In the genomic region with DNA sequence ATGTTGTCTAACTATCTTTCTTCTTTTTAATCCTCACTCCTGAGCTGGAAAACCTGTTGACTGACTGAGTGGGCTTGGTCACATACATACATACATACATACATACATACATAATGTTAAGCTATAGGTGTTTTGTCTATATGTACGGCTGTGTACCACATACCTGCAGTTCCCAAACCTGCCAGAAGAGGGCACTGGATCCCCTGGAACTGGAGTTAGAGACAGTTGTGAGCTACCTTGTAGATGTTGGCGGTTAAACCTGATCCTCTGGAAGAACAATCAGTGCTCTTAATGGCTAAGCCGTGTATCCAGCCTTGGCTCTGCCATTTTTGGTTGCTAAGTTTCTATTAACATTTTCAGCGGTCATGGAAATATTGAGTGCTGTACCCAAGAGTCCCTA, we compare ENCODE assay signal across 9 mouse cellular contexts. TPM values are rescaled to one million over a fixed set of nuclear protein-coding genes. Genes with fewer than 3 reads are reported as not detected.
A peak's percentile ranks its signal among the peaks of the same experiment; 100 is the strongest.
DNase-seq lines count a peak whose midpoint lies in the region; ATAC-seq and TF ChIP-seq lines count a peak whose summit lies in the region.
"Had no signal": no experiment of that assay in that cellular context is flagged by ENCODE, and none has a peak within 500 bp of the region (broad histone marks: within the 10 kb centered on the region; RNA-seq: fewer than 3 reads in every experiment).

No protein-coding gene starts in this region.

- peak; percentile 68 for DNase-seq in 416B (ENCODE audit: low read depth)
- peak; percentile 70 to 75 for DNase-seq in CD8-positive naive resting alpha-beta T cell, adult 2 months (ENCODE audit: low read depth in 2 of 2, low spot score in 2 of 2)
- DNase-seq in c-Kit-negative CD71-positive TER-119-positive erythroid progenitor cells, embryonic 14.5 days (ENCODE audit: low read depth, low spot score): peak; percentile 25
- peak; percentile 82 for DNase-seq in gastrocnemius, adult 2 months
- peak; percentile 90 for DNase-seq in kidney, postnatal 10 days
- DNase-seq in lung, postnatal 0 days (ENCODE audit: low spot score): peak; percentile 44
- DNase-seq in spleen, adult 2 months (ENCODE audit: low read depth in 1 of 2, low spot score in 2 of 2): peak in 1 of 2 experiments; percentile 70
- DNase-seq in Muller cell, postnatal 12 days (ENCODE audit: inconsistent ontology term): no peak

- no peak overlapping the region for H3K4me2 ChIP-seq in lung, postnatal 0 days (replicated peaks; ENCODE audit: low read depth, low read length)

- WGBS in lung, postnatal 0 days: 13% methylated on average over 4 of the region's 4 CpGs
- 49% methylated on average over 4 of the region's 4 CpGs for WGBS in spleen, adult 2 months

- 0 out of 2 replicates have a peak overlapping the region, but pooled peaks have one; percentile 20 for H3K27ac ChIP-seq in gastrocnemius, adult 2 months
- no peak overlapping the region for H3K27ac ChIP-seq in lung, postnatal 0 days (ENCODE audit: low read length)
- no peak overlapping the region for H3K27ac ChIP-seq in spleen, adult 2 months (ENCODE audit: insufficient read depth, low read length)

- no peaks in the 10 kb centered on the region for H3K4me1 ChIP-seq in lung, postnatal 0 days (ENCODE audit: insufficient read depth, low read depth, low read length)
- H3K4me1 ChIP-seq in spleen, adult 2 months (ENCODE audit: control insufficient read depth, insufficient read depth, insufficient read length): no peaks in the 10 kb centered on the region

- H3K36me3 ChIP-seq in lung, postnatal 0 days (ENCODE audit: insufficient read depth, low read length): no peaks in the 10 kb centered on the region
- H3K36me3 ChIP-seq in spleen, adult 2 months (ENCODE audit: control insufficient read depth, insufficient read depth, low read length): no peaks in the 10 kb centered on the region

- no peak for TF ChIP-seq POLR2A in spleen, adult 2 months (IDR thresholded peaks at IDR 0.05; ENCODE audit: low read depth, low read length)

- no peak overlapping the region for H3K9ac ChIP-seq in lung, postnatal 0 days (replicated peaks; ENCODE audit: low read depth)

- TF ChIP-seq EP300 in lung, postnatal 0 days (IDR thresholded peaks at IDR 0.05): no peak

- ATAC-seq in lung, postnatal 0 days: no peak

- H3K27me3 ChIP-seq in lung, postnatal 0 days (replicated peaks; ENCODE audit: insufficient read depth, low read length): no peaks in the 10 kb centered on the region
- H3K27me3 ChIP-seq in spleen, adult 2 months (ENCODE audit: control insufficient read depth, insufficient read depth, low read length): no peaks in the 10 kb centered on the region

- no peak overlapping the region for H3K4me3 ChIP-seq in gastrocnemius, adult 2 months
- no peak overlapping the region for H3K4me3 ChIP-seq in lung, postnatal 0 days (ENCODE audit: low read depth, low read length)
- H3K4me3 ChIP-seq in spleen, adult 2 months (ENCODE audit: extremely low read depth, insufficient read depth, insufficient read length): no peak overlapping the region

- no peaks in the 10 kb centered on the region for H3K9me3 ChIP-seq in lung, postnatal 0 days (ENCODE audit: low read length)

- peak; percentile 92 for TF ChIP-seq CTCF in gastrocnemius, adult 2 months (IDR thresholded peaks at IDR 0.05)
- peak; percentile 91 for TF ChIP-seq CTCF in lung, postnatal 0 days (IDR thresholded peaks at IDR 0.05)
- peak; percentile 30; the same call in 1 of the 2 replicates for TF ChIP-seq CTCF in spleen, adult 2 months (IDR thresholded peaks at IDR 0.05; ENCODE audit: extremely low read depth, insufficient read depth, insufficient read length, insufficient replicate concordance)

- intact Hi-C loops in gastrocnemius, adult 2 months (cut with DNase I): loop anchor here (1.0 to 5.0 kb wide), 2 partner anchors 59 to 65 kb away; partner anchors contain the start of gene Appl1

RNA-seq across cellular contexts. Expression of gene Il17rd, which starts 7.6 kb away (rescaled TPM):
- total RNA-seq in gastrocnemius, adult 2 months (2021): 1 to 10 TPM; 2.1 to 3.0 TPM
- polyA plus RNA-seq in lung, postnatal 0 days (2015; fragmentation: Nextera tagmentation; extraction: Ambion mirVana): 2.1 and 2.2 TPM in 2 replicates
- 0.99 and 1.0 TPM in 2 replicates for polyA plus RNA-seq in spleen, adult 2 months (2012; rRNA removed)

RNA-seq across cellular contexts. Expression of gene Hesx1, which starts 36.9 kb away (rescaled TPM):
- not detected for total RNA-seq in gastrocnemius, adult 2 months (2021)
- not detected in 2 replicates for polyA plus RNA-seq in lung, postnatal 0 days (2015; fragmentation: Nextera tagmentation; extraction: Ambion mirVana)
- 0.09 TPM in 1 of 2 replicates, not detected in the other for polyA plus RNA-seq in spleen, adult 2 months (2012; rRNA removed)
- polyA plus RNA-seq: large intestine, adult 2 months had no signal

Comparison
In these comparisons a context has a peak if more than half of its experiments do, and no peak if none do; other contexts are left out.
1. CTCF ChIP-seq: peak in every context shown above with its lines; median percentile 92 in gastrocnemius, adult 2 months; 91 in lung, postnatal 0 days; 30 in spleen, adult 2 months.